Comparison of ENCODE assay signal across 8 mouse cellular contexts in genomic region chr17:15380641-15381051, GRCm38 (mm10). TPM values are rescaled to one million over a fixed set of nuclear protein-coding genes. Genes with fewer than 3 reads are reported as not detected.
DNase-seq lines count a peak whose midpoint lies in the region; ATAC-seq and TF ChIP-seq lines count a peak whose summit lies in the region.

No protein-coding gene starts in this region.

- H3K4me3 ChIP-seq in forebrain, embryonic 11.5 days (ENCODE audit: low read depth, low read length) = peak overlapping the region; percentile 30
- peak overlapping the region; percentile 62 for H3K4me3 ChIP-seq in liver, adult 2 months (ENCODE audit: insufficient read depth, low read depth, low read length)
- peak overlapping the region; percentile 47 for H3K4me3 ChIP-seq in midbrain, embryonic 16.5 days (ENCODE audit: low read depth, low read length)

- no peaks in the 10 kb centered on the region for H3K36me3 ChIP-seq in forebrain, embryonic 11.5 days (ENCODE audit: control insufficient read depth, insufficient read depth, low read length)
- no peaks in the 10 kb centered on the region for H3K36me3 ChIP-seq in liver, adult 2 months (ENCODE audit: control insufficient read depth, insufficient read depth, low read length)
- no peaks in the 10 kb centered on the region for H3K36me3 ChIP-seq in midbrain, embryonic 16.5 days (ENCODE audit: control insufficient read depth, insufficient read depth, low read length)

- H3K9ac ChIP-seq in forebrain, embryonic 11.5 days (ENCODE audit: low read length) = peak overlapping the region; percentile 56
- H3K9ac ChIP-seq in liver, adult 2 months (ENCODE audit: low read depth, low read length) = peak overlapping the region; percentile 74
- peak overlapping the region; percentile 56 for H3K9ac ChIP-seq in midbrain, embryonic 16.5 days (ENCODE audit: low read depth, low read length)

- TF ChIP-seq CTCF in liver, adult 2 months (IDR thresholded peaks at IDR 0.05; ENCODE audit: low read depth, low read length) = no peak

- under 1% methylated on average over 26 of the region's 27 CpGs for WGBS in forebrain, embryonic 11.5 days
- 1% methylated on average over 27 of the region's 27 CpGs for WGBS in liver, adult 2 months
- under 1% methylated on average over 25 of the region's 27 CpGs for WGBS in midbrain, embryonic 16.5 days

- H3K27me3 ChIP-seq in forebrain, embryonic 11.5 days (ENCODE audit: control insufficient read depth, insufficient read depth, low read length) = no peaks in the 10 kb centered on the region
- no peaks in the 10 kb centered on the region for H3K27me3 ChIP-seq in liver, adult 2 months (ENCODE audit: control insufficient read depth, insufficient read depth, low read length)
- 0 out of 2 replicates have a peak, but pooled peaks cover 2% of the 10 kb centered on the region for H3K27me3 ChIP-seq in midbrain, embryonic 16.5 days (ENCODE audit: control insufficient read depth, insufficient read depth, low read depth, low read length)

- peaks cover 46% of the 10 kb centered on the region for H3K4me1 ChIP-seq in forebrain, embryonic 11.5 days (replicated peaks; ENCODE audit: control insufficient read depth, insufficient read depth, low read length)
- H3K4me1 ChIP-seq in liver, adult 2 months (ENCODE audit: control insufficient read depth, insufficient read depth, low read length) = peaks cover 12% of the 10 kb centered on the region
- H3K4me1 ChIP-seq in midbrain, embryonic 16.5 days (ENCODE audit: control insufficient read depth, insufficient read depth, low read length) = peaks cover 28% of the 10 kb centered on the region

- peak; percentile 49 to 55 for DNase-seq in cerebellum, postnatal 10 days
- no peak for DNase-seq in cerebellum, adult 18-20 months
- peak; percentile 18 for DNase-seq in T-cell, adult 2 months (ENCODE audit: low spot score)
- peak; percentile 89 for DNase-seq in forebrain, embryonic 11.5 days (ENCODE audit: low spot score)
- DNase-seq in induced T-regulatory cell, adult 2 months (ENCODE audit: low read depth) = peak; percentile 53
- peak; percentile 77 for DNase-seq in liver, adult 2 months (ENCODE audit: extremely low read depth, low read depth, low spot score)
- DNase-seq in yolk sac, embryonic 10.5 days (ENCODE audit: low spot score) = peak; percentile 40

- peak; percentile 60 for ATAC-seq in forebrain, embryonic 11.5 days (replicated peaks; ENCODE audit: low FRiP score)
- peak; percentile 9; the same call in 1 of the 2 replicates for ATAC-seq in midbrain, embryonic 16.5 days

- H3K4me2 ChIP-seq in forebrain, embryonic 11.5 days (ENCODE audit: low read depth, low read length, severe bottlenecking) = peak overlapping the region; percentile 73
- peak overlapping the region; percentile 90 for H3K4me2 ChIP-seq in midbrain, embryonic 16.5 days (ENCODE audit: low read length)

- H3K9me3 ChIP-seq in forebrain, embryonic 11.5 days (ENCODE audit: control insufficient read depth, low read length) = no peaks in the 10 kb centered on the region
- H3K9me3 ChIP-seq in midbrain, embryonic 16.5 days (replicated peaks; ENCODE audit: control insufficient read depth, low read length, poor library complexity, severe bottlenecking) = no peaks in the 10 kb centered on the region

- 0 out of 2 replicates have a peak, but pooled peaks have one; percentile 22 for TF ChIP-seq POLR2A in liver, adult 2 months (IDR thresholded peaks at IDR 0.05; ENCODE audit: extremely low read depth, insufficient read depth, low read length)

- H3K79me2 ChIP-seq in liver, adult 2 months (ENCODE audit: control insufficient read depth, insufficient read depth, low read length) = no peaks in the 10 kb centered on the region

- peak overlapping the region; percentile 92 for H3K27ac ChIP-seq in forebrain, embryonic 11.5 days (ENCODE audit: low read depth, low read length)
- H3K27ac ChIP-seq in liver, adult 2 months (replicated peaks; ENCODE audit: insufficient read depth, low read depth, low read length) = peak overlapping the region; percentile 67
- H3K27ac ChIP-seq in midbrain, embryonic 16.5 days (ENCODE audit: low read length) = no peak overlapping the region

RNA-seq across cellular contexts. Expression of gene Dll1, which starts 4.0 kb away (rescaled TPM):
- 84.7 and 97.4 TPM in 2 replicates for polyA plus RNA-seq in forebrain, embryonic 11.5 days (2014; fragmentation: Nextera tagmentation; extraction: Ambion mirVana)
- 4.0 and 4.6 TPM in 2 replicates for total RNA-seq in liver, adult 2 months (2014; rRNA removed)
- 6.9 and 7.1 TPM in 2 replicates for polyA plus RNA-seq in liver, adult 2 months (2012; rRNA removed)
- polyA plus RNA-seq in midbrain, embryonic 16.5 days (2015; fragmentation: Nextera tagmentation; extraction: Ambion mirVana) = 17.8 and 18.5 TPM in 2 replicates

RNA-seq across cellular contexts. Expression of gene Fam120b, which starts 15.4 kb away (rescaled TPM):
- polyA plus RNA-seq in forebrain, embryonic 11.5 days (2014; fragmentation: Nextera tagmentation; extraction: Ambion mirVana) = 32.7 and 33.6 TPM in 2 replicates
- total RNA-seq in liver, adult 2 months (2014; rRNA removed) = 13.3 and 13.4 TPM in 2 replicates
- polyA plus RNA-seq in liver, adult 2 months (2012; rRNA removed) = 4.4 and 5.8 TPM in 2 replicates
- polyA plus RNA-seq in midbrain, embryonic 16.5 days (2015; fragmentation: Nextera tagmentation; extraction: Ambion mirVana) = 50.0 and 54.3 TPM in 2 replicates

Comparison
In these comparisons a context has a peak if more than half of its experiments do, and no peak if none do; other contexts are left out.
1. DNase-seq: peak in cerebellum, postnatal 10 days (2 of 2), T-cell, adult 2 months (single experiment), forebrain, embryonic 11.5 days (single experiment), induced T-regulatory cell, adult 2 months (single experiment), liver, adult 2 months (single experiment) and yolk sac, embryonic 10.5 days (single experiment); none in cerebellum, adult 18-20 months (0 of 2).
2. Peak in every context shown above with its lines, with median percentiles within 50 percentile points of each other: H3K4me3 ChIP-seq and H3K9ac ChIP-seq.